Mouse (Mus musculus) kidney, postnatal 0 days (tissue): ENCODE measurements around the gene Cisd1. TPM values are rescaled to one million over a fixed set of nuclear protein-coding genes. Genes with fewer than 3 reads are reported as not detected.

Experiments used
- ATAC-seq: fragments of 200-750 bp; cut with Nextera tagmentation; replicated peaks from 2 replicates; pipeline ENCODE4 v1.8.0; 2017; ENCODE audit warnings: low read depth, moderate number of reproducible peaks, moderate TSS enrichment, moderate library complexity; ENCODE audit not compliant: low FRiP score
- DNase-seq: peaks from one replicate; pipeline ENCODE4 v3.0.0-alpha.2; 2016; ENCODE audit warnings: low spot score
- H3K27ac ChIP-seq: fragments of 300-500 bp; sonication (generic); 2 replicates; pipeline ENCODE4 v1.5.1; 2014; ENCODE audit warnings: mild to moderate bottlenecking
- H3K27me3 ChIP-seq: fragments of 300-500 bp; sonication (generic); 2 replicates; pipeline ENCODE4 v1.6.1; 2014; ENCODE audit warnings: low read length, mixed read lengths; ENCODE audit not compliant: insufficient read depth
- H3K36me3 ChIP-seq: fragments of 300-500 bp; sonication (generic); 2 replicates; pipeline ENCODE4 v1.6.1; 2014; ENCODE audit warnings: low read length, mixed read lengths; ENCODE audit not compliant: insufficient read depth
- H3K4me1 ChIP-seq: fragments of 300-500 bp; sonication (generic); replicated peaks from 2 replicates; pipeline ENCODE4 v1.6.1; 2014; ENCODE audit warnings: antibody characterized with exemption, low read length, mixed read lengths; ENCODE audit not compliant: insufficient read depth
- H3K4me2 ChIP-seq: fragments of 300-500 bp; sonication (generic); 2 replicates; pipeline ENCODE4 v1.6.1; 2014; ENCODE audit warnings: mild to moderate bottlenecking, low read length, moderate library complexity, mixed read lengths
- H3K4me3 ChIP-seq: fragments of 300-500 bp; sonication (generic); replicated peaks from 2 replicates; pipeline ENCODE4 v1.5.1; 2014; ENCODE audit warnings: low read depth, low read length
- H3K9ac ChIP-seq: fragments of 300-500 bp; sonication (generic); 2 replicates; pipeline ENCODE4 v1.6.1; 2014; ENCODE audit warnings: low read depth, low read length
- H3K9me3 ChIP-seq: fragments of 300-500 bp; sonication (generic); replicated peaks from 2 replicates; pipeline ENCODE4 v1.6.1; 2016; ENCODE audit warnings: low read length, inconsistent platforms, mixed read lengths
- CTCF ChIP-seq: IDR thresholded peaks from 2 replicates; pipeline ENCODE4 v1.5.1; 2016; ENCODE audit warnings: antibody characterized with exemption, low read depth, mild to moderate bottlenecking, moderate library complexity
- WGBS: fragments of 180-500 bp; shearing (Covaris S2); extraction: QIAGEN DNeasy Blood & Tissue Kit; methylation state at CpG from one replicate; pipeline ENCODE4 v1.1.7; 2014; 5-methylcytosine and 5-hydroxymethylcytosine counted together
- polyA plus RNA-seq: library from polyadenylated mRNA; unstranded; fragments of >200 nt; fragmentation: Nextera tagmentation; extraction: Ambion mirVana; gene quantifications from 2 replicates; pipeline ENCODE4 v1.2.1, GENCODE M21; 2015

Gene Cisd1
- polyA plus RNA-seq, 1 experiment from 2014 or later = 300 TPM

DNA sequence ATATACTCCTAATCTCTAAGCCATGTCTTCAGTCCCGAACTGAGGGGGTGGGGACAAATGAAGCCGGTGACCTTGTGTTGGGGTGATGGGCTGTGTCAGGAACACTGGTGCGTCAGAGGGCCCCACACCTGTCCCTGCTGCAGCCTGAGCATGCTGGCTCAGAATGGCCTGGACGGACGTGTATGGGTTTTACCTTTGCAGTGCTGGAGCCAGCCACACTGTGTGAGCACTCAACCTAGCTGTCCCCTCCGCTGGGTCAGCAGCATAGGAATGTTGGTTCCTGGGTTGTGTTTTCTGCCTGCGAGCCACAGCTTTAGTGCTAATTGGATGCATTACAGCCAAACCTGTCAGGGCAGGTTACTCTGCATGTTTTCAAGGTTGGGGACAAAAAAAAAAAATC, 18.6 kb downstream of the Cisd1 start:
- TF ChIP-seq CTCF = no peak

DNA sequence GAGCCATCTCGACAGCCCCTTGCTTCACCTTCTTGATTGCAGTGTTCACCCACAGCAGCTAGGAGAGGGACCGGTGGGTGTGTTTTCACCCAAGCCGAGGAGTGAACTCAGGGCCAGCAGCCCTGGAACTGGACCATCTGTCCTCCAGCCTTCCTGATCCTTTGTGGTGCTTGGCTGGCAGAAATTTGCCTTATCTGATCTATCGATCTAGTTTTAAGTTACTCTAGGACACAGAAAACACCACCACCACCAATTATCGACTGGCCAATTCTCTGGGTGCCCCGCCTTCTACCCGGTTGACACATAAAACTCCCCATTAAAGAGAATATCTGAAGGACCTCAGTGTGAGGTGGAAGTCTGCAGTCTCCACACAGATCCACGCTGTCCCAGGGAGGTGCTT, 21.1 kb downstream of the Cisd1 start:
- DNase-seq = no peak
- Histone ChIP-seq H3K27ac (no peak overlapping the region), H3K9me3 (no peaks in the 10 kb centered on the region), H3K36me3 (no peaks in the 10 kb centered on the region), H3K4me1 (no peaks in the 10 kb centered on the region), H3K4me2 (no peak overlapping the region), H3K27me3 (no peaks in the 10 kb centered on the region), H3K4me3 (no peak overlapping the region), H3K9ac (no peak overlapping the region)
- ATAC-seq = no peak
- TF ChIP-seq CTCF = no peak
- WGBS = 76% methylated on average over 8 of the region's 8 CpGs

More for the DNA sequence above, 18.6 kb downstream of the Cisd1 start:
- H3K36me3 ChIP-seq = peaks cover 10% of the 10 kb centered on the region
- H3K27me3 ChIP-seq = no peaks in the 10 kb centered on the region
- no peak for ATAC-seq
- H3K4me1 ChIP-seq = no peaks in the 10 kb centered on the region
- 67% methylated on average over 7 of the region's 7 CpGs for WGBS
- H3K4me2 ChIP-seq = no peak overlapping the region
- H3K9me3 ChIP-seq = no peaks in the 10 kb centered on the region
- no peak overlapping the region for H3K9ac ChIP-seq
- DNase-seq = no peak
- H3K27ac ChIP-seq = no peak overlapping the region
- no peak overlapping the region for H3K4me3 ChIP-seq

DNA sequence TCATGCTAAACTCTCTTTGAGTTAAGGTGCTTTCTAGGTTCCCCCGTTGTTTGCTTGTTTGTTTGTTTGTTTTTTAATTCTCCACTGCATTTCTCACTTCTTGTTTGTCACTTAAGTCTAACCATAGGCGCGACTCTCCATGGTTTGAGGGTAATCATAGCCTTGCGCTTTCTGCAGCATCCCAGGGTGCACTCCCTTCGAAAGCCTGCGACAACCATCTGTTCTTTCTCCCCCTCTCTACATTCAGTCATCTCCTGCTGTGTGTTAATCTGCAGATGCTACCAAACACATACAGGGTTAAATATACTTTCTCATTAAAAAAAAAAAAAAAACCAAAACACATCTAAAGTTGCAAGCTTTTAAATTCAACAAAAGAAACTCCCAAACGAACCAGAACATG, 28.3 kb downstream of the Cisd1 start:
- H3K4me2 ChIP-seq = no peak overlapping the region
- WGBS = 76% methylated on average over 7 of the region's 7 CpGs
- no peak overlapping the region for H3K27ac ChIP-seq
- H3K4me1 ChIP-seq = no peaks in the 10 kb centered on the region
- no peak for ATAC-seq
- no peaks in the 10 kb centered on the region for H3K36me3 ChIP-seq
- TF ChIP-seq CTCF = no peak
- DNase-seq = no peak
- H3K9me3 ChIP-seq = no peaks in the 10 kb centered on the region
- no peaks in the 10 kb centered on the region for H3K27me3 ChIP-seq
- H3K9ac ChIP-seq = no peak overlapping the region
- no peak overlapping the region for H3K4me3 ChIP-seq

DNA sequence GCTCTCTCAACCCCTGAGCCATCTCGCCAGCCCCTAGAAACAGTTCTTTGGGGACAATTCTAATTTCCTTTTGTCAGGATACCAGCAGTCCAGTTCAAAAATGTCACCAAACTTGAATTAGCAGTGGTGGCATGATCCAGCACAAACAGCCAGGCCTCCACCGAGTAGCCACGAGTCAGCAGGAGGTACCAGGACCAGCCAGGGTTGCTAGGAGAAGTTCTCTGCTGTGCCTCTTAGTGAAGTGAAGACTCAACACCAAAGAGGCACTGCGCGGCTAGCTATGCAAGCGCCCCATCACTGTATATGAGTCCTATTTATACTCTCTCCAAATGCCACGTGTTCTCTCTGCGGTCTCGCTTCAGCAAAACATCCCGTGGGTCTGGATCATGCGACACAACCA, 28.7 kb downstream of the Cisd1 start:
- Histone ChIP-seq H3K4me1 (no peaks in the 10 kb centered on the region), H3K27ac (no peak overlapping the region), H3K4me3 (no peak overlapping the region), H3K9ac (no peak overlapping the region), H3K36me3 (no peaks in the 10 kb centered on the region), H3K27me3 (no peaks in the 10 kb centered on the region), H3K9me3 (no peaks in the 10 kb centered on the region), H3K4me2 (no peak overlapping the region)
- no peak for ATAC-seq
- WGBS = 82% methylated on average over 11 of the region's 11 CpGs
- no peak for TF ChIP-seq CTCF
- no peak for DNase-seq

DNA sequence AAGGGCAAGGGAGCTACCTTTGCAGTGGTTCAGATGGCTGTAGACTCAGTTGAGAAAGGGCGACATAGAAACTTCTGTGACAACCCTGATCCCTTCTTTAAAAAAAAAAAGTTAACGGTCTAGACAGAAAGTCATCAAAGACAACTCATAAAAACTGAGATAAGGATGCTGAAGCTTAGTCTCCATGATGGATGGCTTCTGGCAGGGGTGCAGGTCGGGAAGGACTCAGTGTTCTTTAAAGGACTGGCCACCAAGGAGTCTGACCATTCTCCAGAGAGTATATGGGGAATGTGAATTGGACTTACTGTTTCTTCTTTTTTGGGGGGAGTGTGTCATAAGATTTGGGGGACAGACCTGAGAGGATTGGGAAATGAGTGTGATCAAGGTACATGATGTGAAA, 30.2 kb downstream of the Cisd1 start:
- Histone ChIP-seq H3K27me3 (no peaks in the 10 kb centered on the region), H3K36me3 (no peaks in the 10 kb centered on the region), H3K9me3 (no peaks in the 10 kb centered on the region), H3K9ac (no peak overlapping the region), H3K4me2 (no peak overlapping the region), H3K27ac (no peak overlapping the region), H3K4me1 (no peaks in the 10 kb centered on the region), H3K4me3 (no peak overlapping the region)
- DNase-seq (no peak), ATAC-seq (no peak)
- no peak for TF ChIP-seq CTCF
- 60% methylated on average over 3 of the region's 3 CpGs for WGBS

DNA sequence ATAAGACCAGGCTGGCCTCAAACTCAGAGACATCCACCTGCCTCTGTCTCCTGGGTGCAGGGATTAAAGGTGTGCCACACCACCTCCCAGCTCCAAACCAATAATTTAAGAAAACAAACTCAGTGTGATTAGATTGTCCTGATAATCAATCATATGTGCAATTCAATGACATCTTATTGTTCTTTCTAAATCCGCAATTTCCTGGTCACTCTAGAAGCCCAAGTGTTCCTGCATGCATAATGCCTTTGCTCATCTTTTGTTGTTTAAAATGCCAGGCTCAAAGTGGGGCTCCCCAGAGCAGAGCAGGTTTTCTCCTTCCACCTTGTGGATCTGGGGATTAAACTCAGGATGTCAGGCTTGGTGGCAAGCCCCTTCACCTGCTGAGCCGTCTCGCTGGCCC, 34.5 kb downstream of the Cisd1 start:
- TF ChIP-seq CTCF = no peak
- ATAC-seq (no peak), DNase-seq (no peak)
- no peak overlapping the region for H3K27ac ChIP-seq
- WGBS = 67% methylated on average over 3 of the region's 3 CpGs
- H3K4me2 ChIP-seq = no peak overlapping the region
- H3K36me3 ChIP-seq = no peaks in the 10 kb centered on the region
- H3K9me3 ChIP-seq = no peaks in the 10 kb centered on the region
- H3K9ac ChIP-seq = no peak overlapping the region
- H3K4me1 ChIP-seq = no peaks in the 10 kb centered on the region
- no peaks in the 10 kb centered on the region for H3K27me3 ChIP-seq
- no peak overlapping the region for H3K4me3 ChIP-seq

DNA sequence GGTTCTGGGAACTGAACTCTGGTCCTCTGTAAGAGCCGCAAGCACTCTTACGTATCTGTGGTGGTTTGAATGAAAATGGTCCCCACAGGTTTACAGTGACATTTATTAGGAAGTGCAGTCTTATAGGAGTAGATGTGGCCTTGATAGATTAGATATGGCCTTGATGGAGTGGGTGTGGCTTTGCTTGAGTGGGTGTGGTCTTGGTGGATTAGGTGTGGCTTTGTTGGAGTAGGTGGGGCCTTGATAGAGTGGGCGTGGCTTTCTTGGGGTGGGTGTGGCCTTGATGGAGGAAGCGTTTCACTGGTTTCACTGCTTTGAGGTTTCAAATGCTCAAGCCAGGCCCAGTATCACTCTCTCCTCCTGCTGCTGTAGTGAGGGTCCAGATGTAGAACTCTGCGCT, 36.6 kb downstream of the Cisd1 start:
- Histone ChIP-seq H3K9me3 (no peaks in the 10 kb centered on the region), H3K4me2 (no peak overlapping the region), H3K36me3 (no peaks in the 10 kb centered on the region), H3K27ac (no peak overlapping the region), H3K9ac (no peak overlapping the region), H3K27me3 (no peaks in the 10 kb centered on the region), H3K4me3 (no peak overlapping the region), H3K4me1 (no peaks in the 10 kb centered on the region)
- ATAC-seq = no peak
- WGBS = 89% methylated on average over 5 of the region's 5 CpGs
- no peak for DNase-seq
- TF ChIP-seq CTCF = no peak
